Mouse (Mus musculus) embryonic facial prominence, embryonic 13.5 days (tissue): ENCODE results near the gene Pou2af1. TPM values are rescaled to one million over a fixed set of nuclear protein-coding genes. Genes with fewer than 3 reads are reported as not detected.
A peak's percentile ranks its signal among the peaks of the same experiment; 100 is the strongest.

Experiments used
- ATAC-seq: fragments of 200-750 bp; cut with Nextera tagmentation; 2 replicates; pipeline ENCODE4 v1.8.0; 2017; ENCODE audit warnings: low read depth; ENCODE audit not compliant: insufficient number of reproducible peaks, insufficient read depth, low FRiP score, low TSS enrichment
- H3K27ac ChIP-seq: fragments of 300-500 bp; sonication (generic); 2 replicates; pipeline ENCODE4 v1.5.1; 2015; ENCODE audit warnings: moderate library complexity, mild to moderate bottlenecking, inconsistent platforms
- H3K27me3 ChIP-seq: fragments of 300-500 bp; sonication (generic); 2 replicates; pipeline ENCODE4 v1.6.1; 2015; ENCODE audit warnings: mild to moderate bottlenecking, inconsistent platforms
- H3K36me3 ChIP-seq: fragments of 300-500 bp; sonication (generic); 2 replicates; pipeline ENCODE4 v1.6.1; 2015; ENCODE audit warnings: mild to moderate bottlenecking, inconsistent platforms
- H3K4me1 ChIP-seq: fragments of 300-500 bp; sonication (generic); 2 replicates; pipeline ENCODE4 v1.6.1; 2015; ENCODE audit warnings: inconsistent platforms
- H3K4me2 ChIP-seq: fragments of 300-500 bp; sonication (generic); 2 replicates; pipeline ENCODE4 v1.6.1; 2015; ENCODE audit warnings: moderate library complexity, mild to moderate bottlenecking, inconsistent platforms
- H3K4me3 ChIP-seq: fragments of 300-500 bp; sonication (generic); 2 replicates; pipeline ENCODE4 v1.5.1; 2015; ENCODE audit warnings: mild to moderate bottlenecking, inconsistent platforms
- H3K9ac ChIP-seq: fragments of 300-500 bp; sonication (generic); 2 replicates; pipeline ENCODE4 v1.6.1; 2015; ENCODE audit warnings: mild to moderate bottlenecking, inconsistent platforms
- H3K9me3 ChIP-seq: fragments of 300-500 bp; sonication (generic); 2 replicates; pipeline ENCODE4 v1.6.1; 2016; ENCODE audit warnings: inconsistent platforms
- WGBS: fragments of 180-500 bp; shearing (Covaris S2); methylation state at CpG from one replicate; pipeline ENCODE4 v1.1.7; 2015; ENCODE audit warnings: mixed read lengths; 5-methylcytosine and 5-hydroxymethylcytosine counted together
- polyA plus RNA-seq: library from polyadenylated mRNA; unstranded; fragments of >200 nt; fragmentation: Nextera tagmentation; extraction: Ambion mirVana; gene quantifications from 2 replicates; pipeline ENCODE4 v1.2.1, GENCODE M21; 2015

Gene Pou2af1
- polyA plus RNA-seq, 1 experiment from 2014 or later = 0.15 TPM

GRCm38 (mm10) chr9:51278500-51279381 is 65.2 kb downstream of the Pou2af1 start, which contains the start of gene Colca2:
TSS of gene Colca2 (minus strand) at chr9:51278569.
- Histone ChIP-seq H3K4me3 (peak within 1 kb of the TSS; percentile 58), H3K4me1 (peaks cover 5% of the 10 kb centered on the region; the same call in 1 of the 2 replicates), H3K36me3 (no peaks in the 10 kb centered on the region), H3K9me3 (no peaks in the 10 kb centered on the region), H3K27me3 (peaks cover 29% of the 10 kb centered on the region), H3K9ac (peak within 1 kb of the TSS; percentile 76), H3K4me2 (peak within 1 kb of the TSS; percentile 90), H3K27ac (peak within 1 kb of the TSS; percentile 44; the same call in 1 of the 2 replicates)
- under 1% methylated on average over 53 of the region's 53 CpGs for WGBS
- ATAC-seq = peak; percentile 93

- no peaks in the 10 kb centered on the region for H3K36me3 ChIP-seq
- 51% methylated on average over 2 of the region's 2 CpGs for WGBS
- no peaks in the 10 kb centered on the region for H3K4me1 ChIP-seq
- H3K4me2 ChIP-seq = no peak overlapping the region
- no peak overlapping the region for H3K9ac ChIP-seq
- no peak overlapping the region for H3K27ac ChIP-seq
- ATAC-seq = no peak
- H3K27me3 ChIP-seq = peaks cover 11% of the 10 kb centered on the region; the same call in 1 of the 2 replicates
- no peaks in the 10 kb centered on the region for H3K9me3 ChIP-seq
- H3K4me3 ChIP-seq = no peak overlapping the region
Observed at GRCm38 (mm10) chr9:51286079-51286478, 72.6 kb downstream of the Pou2af1 start.

Other genes starting within 250 kb of the Pou2af1 start
- gene Sik2, start 204.6 kb upstream of the Pou2af1 start, polyA plus RNA-seq = 19.4 and 28.1 TPM in 2 replicates
- gene Btg4, start 152.8 kb upstream of the Pou2af1 start, polyA plus RNA-seq = not detected in 2 replicates
- 4.5 and 5.4 TPM in 2 replicates for gene Layn, start 136.6 kb upstream of the Pou2af1 start, polyA plus RNA-seq
- gene 4833427G06Rik, start 111.6 kb upstream of the Pou2af1 start, polyA plus RNA-seq = not detected in 2 replicates
- 0.03 TPM in 2 replicates for gene Gm32742, start 48.2 kb upstream of the Pou2af1 start, polyA plus RNA-seq
- 3.3 and 3.7 TPM in 2 replicates for gene Colca2, start 64.9 kb downstream of the Pou2af1 start, polyA plus RNA-seq
- not detected in 2 replicates for gene 1810046K07Rik, start 115.2 kb downstream of the Pou2af1 start, polyA plus RNA-seq